Mouse (Mus musculus) left cerebral cortex, adult 18-20 months (tissue): ENCODE results near the gene Ppp1r36. TPM values are rescaled to one million over a fixed set of nuclear protein-coding genes. Genes with fewer than 3 reads are reported as not detected.
A peak's percentile ranks its signal among the peaks of the same experiment; 100 is the strongest.

Experiments
- DNase-seq, 2 experiments: peaks; one replicate each; pipeline ENCODE4 v3.0.0; 2021 to 2022; ENCODE audit warnings: low spot score in 2 of 2, mixed read lengths in 1 of 2
- long read RNA-seq, 2 experiments: library from polyadenylated mRNA; stranded (forward); transcript quantifications; one replicate each; pipeline ENCODE4 v2.0.0; 2021
- total RNA-seq, 2 experiments: library from RNA; stranded (reverse); gene quantifications; 2 replicates each; pipeline ENCODE4 v1.2.3; 2021

Ppp1r36 gene
- total RNA-seq: 1 to 10 TPM; 1.6 to 1.8 TPM
- long read RNA-seq, experiment 1, partial matches to known transcripts: 0 of 1 reads
- long read RNA-seq, experiment 1, other reads (novel, unspliced or antisense): 0 of 1 reads
- long read RNA-seq, experiment 2, partial matches to known transcripts: 1 of 3 reads
- long read RNA-seq, experiment 2, other reads (novel, unspliced or antisense): 1 of 3 reads

GRCm38 (mm10) chr12:76417433-76417854 is at the start of gene Ppp1r36:
Gene Ppp1r36, plus strand, starts transcription at chr12:76417538.
- DNase-seq: no peak

DNA sequence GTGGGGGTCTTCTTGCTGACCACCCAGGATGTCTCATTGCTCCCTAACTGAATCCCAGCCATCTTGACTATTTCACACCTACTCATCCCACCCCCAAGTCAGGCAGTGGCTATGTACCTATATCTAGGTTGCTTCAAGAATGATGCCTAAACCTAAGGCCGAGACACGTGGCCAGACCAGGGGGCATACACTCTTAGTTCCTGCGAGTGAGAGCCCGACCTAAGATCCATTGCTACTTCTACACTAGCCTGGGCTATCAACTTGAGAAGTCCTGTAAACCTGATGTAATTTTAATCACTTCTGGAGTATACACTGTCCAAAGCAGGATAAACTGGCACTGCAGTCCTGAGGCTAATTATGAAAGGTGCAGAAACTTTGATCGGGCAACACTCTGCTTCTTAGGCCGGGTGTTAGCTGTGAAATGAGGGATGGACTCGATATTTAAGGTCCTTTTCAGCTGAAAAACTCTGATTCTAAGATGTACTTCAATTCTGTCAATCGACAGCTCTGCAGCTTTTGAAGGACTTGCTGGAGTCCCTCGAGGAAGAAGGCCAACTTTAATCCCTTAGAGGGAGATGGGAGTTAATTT is 49.0 kb upstream of the Ppp1r36 start:
- DNase-seq: no peak

GRCm38 (mm10) chr12:76368790-76369205 is 48.5 kb upstream of the Ppp1r36 start:
- DNase-seq: no peak

DNA sequence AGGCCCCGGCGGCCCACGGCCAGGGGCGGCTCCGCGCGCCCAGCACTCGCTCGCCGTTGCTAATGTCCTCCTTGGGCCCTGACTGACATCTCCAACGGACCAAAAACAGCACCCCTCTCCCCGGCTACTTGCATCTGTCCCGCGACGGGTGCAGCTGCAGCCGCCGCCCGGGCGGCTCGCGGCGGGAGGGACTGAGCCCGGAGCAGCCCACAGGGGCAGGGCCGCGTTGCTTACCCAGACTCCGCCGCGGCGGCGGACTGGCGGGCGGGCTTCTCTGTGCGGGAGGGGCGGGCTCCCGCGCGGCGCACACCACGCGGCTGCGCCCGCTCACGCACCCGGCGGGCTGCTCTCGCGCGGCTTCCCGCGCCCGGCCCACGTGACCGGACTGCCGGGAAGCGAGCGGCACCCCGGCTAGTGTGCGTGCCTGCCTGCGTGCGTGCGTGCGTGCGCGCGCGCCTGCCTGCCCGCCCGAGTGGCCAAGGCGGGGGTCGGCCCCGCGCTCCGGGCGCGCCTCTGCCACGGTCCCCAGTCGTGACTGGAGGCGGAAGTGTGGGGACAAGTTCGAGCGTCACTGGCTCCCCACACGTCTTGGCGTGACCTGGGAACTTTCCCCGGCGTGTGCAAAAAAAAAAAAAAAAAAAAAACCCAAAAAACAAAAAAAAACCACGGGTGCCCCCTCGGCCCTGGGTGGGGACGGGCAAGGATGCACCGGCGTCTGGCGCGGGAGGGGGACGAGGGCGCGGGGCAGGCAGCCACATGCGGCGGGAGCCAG is 47.9 kb upstream of the Ppp1r36 start, which contains the start of gene Zbtb25:
Gene Zbtb25, minus strand, starts transcription at position 397 of the 772 bp plus-strand sequence.
- DNase-seq: peak; percentile 81 to 93

- DNase-seq: peak; percentile 74 to 88
Measured at GRCm38 (mm10) chr12:76369978-76370830, 47.1 kb upstream of the Ppp1r36 start, which contains the start of gene Zbtb1. Gene Zbtb1, plus strand, starts transcription at chr12:76370266.

DNA sequence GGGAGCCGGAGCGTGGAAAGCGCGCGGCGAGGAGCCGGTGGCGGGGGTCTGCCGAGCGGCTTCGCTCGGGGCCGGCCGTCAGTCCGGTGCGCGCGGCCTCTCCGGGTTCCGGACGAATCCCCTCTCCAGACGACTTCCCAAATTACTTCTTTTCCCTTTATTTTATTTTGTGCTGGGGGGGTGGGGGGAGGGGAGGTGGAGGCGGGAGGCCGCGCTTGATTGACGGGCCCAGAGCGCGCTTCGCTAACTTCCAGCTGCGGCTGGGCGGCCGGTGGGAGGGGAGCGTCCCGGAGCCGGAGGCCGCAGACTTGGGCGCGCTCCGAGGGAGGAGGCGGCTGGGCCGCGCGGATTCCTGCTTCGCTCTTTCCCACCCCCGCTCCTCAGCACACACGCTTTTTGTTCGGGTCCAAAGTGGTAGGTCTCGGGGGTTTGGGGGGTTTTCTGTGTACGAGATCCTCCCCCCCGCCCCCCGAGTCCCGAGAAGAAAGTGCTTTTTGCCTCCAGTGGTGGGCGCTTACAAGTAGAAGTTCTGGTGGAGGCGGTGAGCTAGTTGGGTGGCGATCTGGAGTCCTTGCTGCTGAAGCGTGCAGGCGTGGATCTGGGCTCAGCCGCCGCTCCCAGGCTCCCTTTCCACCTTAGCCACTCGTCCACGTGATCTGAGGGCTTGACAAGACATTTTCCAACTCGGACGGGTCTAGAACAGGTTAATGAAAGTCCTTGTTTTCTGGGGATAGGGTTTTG is 46.3 kb upstream of the Ppp1r36 start:
- peak; percentile 45 to 73 for DNase-seq

DNA sequence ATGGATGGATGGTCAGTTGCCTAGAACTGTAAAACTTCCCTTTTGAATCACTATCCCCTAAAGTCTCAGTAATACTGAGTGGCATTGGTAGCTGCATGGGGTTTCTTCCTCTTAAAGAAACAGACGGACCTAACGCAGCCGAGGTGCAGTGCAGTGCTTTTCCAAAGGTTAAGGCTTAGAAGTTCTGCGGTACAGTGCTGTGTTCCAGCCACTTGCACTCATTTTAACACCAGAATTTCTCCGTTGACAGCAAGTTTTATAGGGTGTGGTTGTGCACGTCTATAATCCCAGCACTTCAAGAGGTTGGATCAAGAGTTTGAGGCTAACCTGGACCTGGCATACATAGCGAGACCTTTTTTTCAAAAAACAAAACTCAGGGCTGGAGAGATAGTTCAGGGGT is 45.3 kb upstream of the Ppp1r36 start:
- DNase-seq: no peak

GRCm38 (mm10) chr12:76372881-76373818 is 44.2 kb upstream of the Ppp1r36 start:
- DNase-seq: no peak

DNA sequence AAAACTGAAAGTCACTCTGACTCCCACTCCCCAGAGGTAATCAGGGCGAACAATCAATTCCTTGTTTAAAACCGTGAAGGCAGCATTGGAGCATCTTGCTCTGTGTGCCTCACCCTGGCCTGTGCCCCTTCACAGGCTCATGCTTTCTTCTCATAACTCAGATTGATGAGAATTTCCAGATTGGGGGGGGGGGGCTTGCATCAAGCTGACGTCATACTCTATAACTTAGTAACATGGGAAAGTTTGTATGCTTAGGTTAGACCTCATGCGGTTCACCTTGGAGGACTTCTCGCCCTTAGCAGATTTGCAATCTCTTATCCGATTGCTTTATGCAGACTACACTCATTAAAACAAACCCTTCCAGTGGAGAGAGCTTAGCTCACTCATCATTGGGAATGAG is 43.3 kb upstream of the Ppp1r36 start:
- DNase-seq: no peak

DNA sequence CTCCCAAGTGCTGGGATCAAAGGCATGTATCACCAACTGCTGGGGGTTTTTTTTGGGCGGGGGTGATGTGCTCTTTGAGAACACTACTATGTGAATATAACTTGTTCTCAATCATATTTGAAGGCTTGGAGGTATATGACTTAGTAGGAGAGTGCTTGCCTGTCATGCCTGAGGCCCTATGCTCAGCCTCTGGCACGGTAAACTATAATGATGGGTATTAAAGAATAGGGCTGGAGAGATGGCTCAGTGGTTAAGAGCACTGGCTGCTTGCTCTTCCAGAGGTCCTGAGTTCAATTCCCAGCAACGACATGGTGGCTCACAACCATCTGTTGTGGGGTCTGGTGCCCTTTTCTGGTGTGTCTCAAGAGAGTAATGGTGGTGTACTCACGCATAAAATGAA is 42.4 kb upstream of the Ppp1r36 start:
- DNase-seq: no peak

DNA sequence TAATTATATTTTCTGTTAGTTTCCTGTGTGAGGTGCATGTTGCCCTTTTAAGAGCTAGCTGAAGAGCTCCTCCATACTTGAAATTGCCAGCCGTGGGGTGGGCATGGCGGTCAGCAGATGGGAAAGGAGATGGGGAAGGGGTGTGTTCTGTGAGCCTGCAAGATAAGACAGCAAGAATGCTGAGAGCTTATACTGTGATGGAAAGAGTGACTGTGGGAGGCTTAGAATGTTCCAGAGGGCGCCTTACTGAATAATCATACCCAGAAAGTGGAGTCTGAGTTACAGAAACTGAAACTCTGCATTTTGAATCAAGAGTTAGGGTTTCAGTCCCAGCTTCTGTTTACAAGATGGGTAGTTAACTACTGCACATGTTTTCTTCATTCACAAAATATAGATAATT is 41.8 kb upstream of the Ppp1r36 start:
- no peak for DNase-seq

DNA sequence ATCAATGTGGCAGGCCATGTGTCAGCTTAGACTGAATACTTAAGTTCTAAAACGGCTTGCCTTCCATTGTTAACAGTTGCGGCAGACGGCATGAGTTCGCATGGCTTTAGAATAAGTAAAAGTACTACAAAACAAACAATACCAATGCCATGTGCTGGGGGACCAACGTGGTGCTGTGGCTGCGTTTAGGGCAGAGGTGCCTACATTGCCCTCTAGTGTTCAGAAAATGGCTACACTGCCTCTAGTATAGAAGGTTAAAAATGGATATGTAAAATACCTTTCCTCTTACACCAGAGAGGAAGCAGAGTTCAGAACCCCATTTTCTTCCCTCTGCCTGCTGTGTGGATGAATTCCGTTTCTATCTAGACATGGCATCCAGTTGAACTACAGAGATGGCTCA is 40.7 kb upstream of the Ppp1r36 start:
- no peak for DNase-seq

DNA sequence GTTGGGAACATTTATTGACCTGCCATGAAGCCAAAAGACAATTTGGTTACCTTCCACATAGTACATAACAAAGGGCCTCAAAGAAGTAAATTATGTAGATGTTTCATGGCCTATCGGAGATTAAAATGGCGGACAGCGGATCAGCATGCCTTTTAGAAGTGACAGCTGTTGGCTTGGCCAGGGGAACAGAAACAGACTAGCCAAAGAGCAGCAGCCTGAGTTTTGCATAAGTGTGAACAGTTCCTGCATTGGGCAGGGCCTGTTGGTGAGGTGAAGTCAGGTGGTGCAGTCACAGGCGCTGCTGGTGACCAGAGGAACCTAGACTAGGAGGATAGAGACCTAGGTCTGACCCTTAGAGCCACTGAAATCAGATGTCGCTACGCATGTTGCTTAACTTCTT is 40.3 kb upstream of the Ppp1r36 start:
- DNase-seq: no peak

DNA sequence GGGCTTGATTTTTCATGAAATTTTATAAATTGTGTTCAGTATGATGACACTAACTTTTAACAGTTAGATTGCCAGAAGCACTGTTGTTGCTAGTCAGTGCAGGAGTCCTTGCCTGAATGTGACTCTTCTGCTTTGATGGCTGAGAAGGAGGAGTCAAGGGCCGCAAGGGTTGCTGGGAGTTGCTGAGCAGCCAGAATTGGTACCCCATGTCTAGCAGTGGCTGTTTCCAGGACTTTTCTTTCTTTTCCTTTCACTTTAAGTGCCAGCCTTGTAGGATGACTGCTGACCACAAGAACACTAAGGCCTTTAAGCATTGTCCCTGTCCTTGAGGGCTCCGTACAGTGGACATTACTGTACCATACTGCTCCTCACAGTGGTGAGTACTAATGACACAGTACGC is 39.6 kb upstream of the Ppp1r36 start:
- DNase-seq: no peak

- DNase-seq: no peak
Measured at GRCm38 (mm10) chr12:76378556-76378955, 38.8 kb upstream of the Ppp1r36 start.

DNA sequence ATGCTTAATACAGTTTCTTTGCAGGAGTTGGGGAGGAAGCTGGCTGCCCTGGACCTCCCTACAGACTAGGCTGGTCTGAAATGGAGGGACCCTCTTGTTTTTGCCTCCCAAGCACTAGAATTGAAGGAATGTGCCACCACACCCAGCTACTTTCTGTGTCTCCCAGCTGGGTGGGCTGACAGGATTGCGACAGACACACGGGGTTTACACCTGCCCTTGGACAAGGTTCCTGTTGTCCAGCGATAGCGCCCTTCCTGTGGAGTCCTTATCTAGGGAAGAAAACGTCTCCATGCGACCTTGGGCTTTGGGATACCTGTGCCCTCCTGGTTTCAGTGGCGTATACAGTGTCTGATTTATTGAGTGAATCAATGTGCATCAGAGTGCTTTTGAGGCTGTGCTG is 37.2 kb upstream of the Ppp1r36 start:
- no peak for DNase-seq

DNA sequence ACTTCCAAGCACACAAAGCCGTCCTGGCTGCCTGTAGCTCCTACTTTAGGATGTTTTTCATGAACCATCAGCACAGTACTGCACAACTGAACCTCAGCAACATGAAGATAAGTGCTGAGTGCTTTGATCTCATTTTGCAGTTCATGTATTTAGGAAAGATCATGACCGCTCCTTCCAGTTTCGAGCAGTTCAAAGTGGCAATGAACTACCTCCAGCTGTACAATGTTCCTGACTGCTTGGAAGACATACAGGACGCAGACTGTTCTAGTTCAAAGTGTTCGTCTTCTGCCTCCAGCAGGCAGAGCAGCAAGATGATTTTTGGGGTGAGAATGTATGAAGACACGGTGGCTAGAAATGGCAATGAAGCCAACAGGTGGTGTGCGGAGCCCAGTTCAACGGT is 32.0 kb upstream of the Ppp1r36 start:
- DNase-seq: no peak

DNA sequence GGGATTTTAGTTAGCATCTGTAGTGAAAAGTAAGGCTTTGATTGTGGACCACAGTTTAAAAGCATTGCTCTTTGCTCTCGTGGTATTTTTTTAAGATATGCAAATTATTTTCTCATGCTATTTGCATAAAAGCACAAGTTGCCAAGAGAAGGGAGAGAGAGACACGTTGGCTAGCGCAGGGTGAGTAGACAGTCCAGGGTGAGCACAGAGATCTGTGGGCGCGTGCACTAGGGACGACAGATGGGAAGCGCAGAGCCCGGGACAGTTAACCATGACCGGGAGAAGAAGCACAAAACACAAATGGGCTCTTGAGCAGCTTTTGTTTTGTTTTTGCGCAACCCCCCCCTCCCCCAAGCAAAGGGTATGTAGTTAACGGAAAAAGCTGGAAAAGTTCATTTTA is 28.5 kb upstream of the Ppp1r36 start:
- DNase-seq: no peak

GRCm38 (mm10) chr12:76391595-76392271 is 25.6 kb upstream of the Ppp1r36 start:
- DNase-seq: no peak
